Mouse (Mus musculus) heart, adult 2 months (tissue): Measurements from ENCODE around the gene Erc2.

Experiments used
- CTCF ChIP-seq: fragments of 200-600 bp; IDR thresholded peaks from 2 replicates; pipeline ENCODE4 v1.8.1; 2022; ENCODE audit warnings: antibody characterized with exemption, mild to moderate bottlenecking, moderate library complexity
- POLR2A ChIP-seq: fragments of 200-500 bp; IDR thresholded peaks from 2 replicates; pipeline ENCODE4 v1.6.1; 2011; ENCODE audit warnings: mild to moderate bottlenecking, low read depth, low read length, control low read depth; ENCODE audit not compliant: insufficient read depth

DNA sequence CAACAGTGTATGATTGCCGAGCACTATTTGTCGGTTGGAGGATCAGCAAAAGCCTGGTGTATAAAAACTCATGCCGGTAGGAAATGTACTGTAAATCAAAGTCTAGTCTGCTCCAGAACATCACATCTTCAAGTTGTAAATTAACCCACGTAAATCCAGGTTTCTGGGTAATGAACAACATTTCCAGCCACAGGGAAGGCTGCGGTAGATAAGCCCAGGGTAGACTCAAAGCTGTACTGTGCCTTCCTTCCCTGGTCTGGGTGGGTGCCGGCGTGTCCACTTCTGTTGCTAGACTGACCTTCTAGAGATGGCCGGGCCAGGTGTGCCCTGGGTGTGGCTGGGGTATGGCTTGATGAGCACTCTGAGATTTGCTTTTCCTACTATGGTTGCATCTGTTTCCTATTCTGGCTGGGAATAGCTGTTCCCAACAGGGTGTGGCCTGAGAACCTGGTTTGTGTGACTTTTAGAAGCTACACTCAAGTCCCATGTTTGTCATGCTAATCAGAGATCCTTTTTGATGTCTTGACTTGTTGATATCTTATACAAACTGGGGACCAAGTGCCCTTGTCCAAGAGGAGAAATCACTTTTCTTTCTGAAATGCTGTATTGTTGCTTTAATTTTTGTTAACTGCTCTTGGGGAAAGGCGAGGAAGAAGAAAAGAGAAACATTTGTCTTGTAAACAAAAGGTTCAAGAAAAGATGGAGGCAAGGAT lies 616.3 kb downstream of the Erc2 start:
- TF ChIP-seq POLR2A, result no peak
- TF ChIP-seq CTCF, result no peak
